Comparison of ENCODE assay signal across 12 mouse cellular contexts in genomic region chr7:133286216-133286615, GRCm38 (mm10).
"Had no signal": no experiment of that assay in that cellular context is flagged by ENCODE, and none has a peak within 500 bp of the region (broad histone marks: within the 10 kb centered on the region; RNA-seq: fewer than 3 reads in every experiment).

No protein-coding gene starts in this region.

- ATAC-seq: liver, postnatal 0 days; lung, postnatal 0 days had no signal

- DNase-seq: kidney, adult 8-10 months; kidney, postnatal 10 days; kidney, postnatal 4 days; liver, postnatal 0 days; lung, embryonic 14.5 days; midbrain, embryonic 14.5 days; right cerebral cortex, adult 18-20 months; right cerebral cortex, postnatal 14 days; right cerebral cortex, postnatal 4 days; thymus, adult 2 months; thymus, postnatal 25 days had no signal
